Mouse (Mus musculus): ENCODE data around the gene D17H6S53E.

DNA sequence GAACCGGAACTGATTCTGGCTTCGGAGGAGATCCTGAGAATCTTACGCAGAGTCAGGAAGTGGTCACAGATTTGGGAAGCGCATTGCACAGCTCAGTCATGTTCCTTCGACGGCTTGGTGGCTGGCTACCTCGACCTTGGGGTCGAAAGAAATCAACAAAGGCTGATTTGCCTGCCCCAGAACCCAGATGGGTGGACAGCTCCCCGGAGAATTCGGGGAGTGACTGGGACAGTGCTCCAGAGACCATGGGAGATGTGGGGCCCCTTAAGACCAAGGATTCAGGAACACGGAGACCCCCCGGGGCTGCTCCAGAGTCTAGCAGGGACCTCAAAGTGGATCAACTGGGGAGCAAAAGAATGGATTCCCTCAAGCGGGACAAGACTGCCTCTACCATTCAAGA lies 844 bp downstream of the D17H6S53E start:
- no peak for TF ChIP-seq CTCF (IDR thresholded peaks at IDR 0.05; ENCODE audit: borderline replicate concordance, extremely low read depth, insufficient read depth, insufficient read length)
- no peak for TF ChIP-seq POLR2A (IDR thresholded peaks at IDR 0.05; ENCODE audit: borderline replicate concordance, extremely low read depth, insufficient read depth, insufficient read length, poor library complexity, severe bottlenecking)
